Mouse (Mus musculus): ENCODE results near the gene Ehbp1l1. TPM values are rescaled to one million over a fixed set of nuclear protein-coding genes. Genes with fewer than 3 reads are reported as not detected.

Ehbp1l1 gene
- polyA plus RNA-seq, 1 experiment from 2014 or later: 12.4 TPM

DNA sequence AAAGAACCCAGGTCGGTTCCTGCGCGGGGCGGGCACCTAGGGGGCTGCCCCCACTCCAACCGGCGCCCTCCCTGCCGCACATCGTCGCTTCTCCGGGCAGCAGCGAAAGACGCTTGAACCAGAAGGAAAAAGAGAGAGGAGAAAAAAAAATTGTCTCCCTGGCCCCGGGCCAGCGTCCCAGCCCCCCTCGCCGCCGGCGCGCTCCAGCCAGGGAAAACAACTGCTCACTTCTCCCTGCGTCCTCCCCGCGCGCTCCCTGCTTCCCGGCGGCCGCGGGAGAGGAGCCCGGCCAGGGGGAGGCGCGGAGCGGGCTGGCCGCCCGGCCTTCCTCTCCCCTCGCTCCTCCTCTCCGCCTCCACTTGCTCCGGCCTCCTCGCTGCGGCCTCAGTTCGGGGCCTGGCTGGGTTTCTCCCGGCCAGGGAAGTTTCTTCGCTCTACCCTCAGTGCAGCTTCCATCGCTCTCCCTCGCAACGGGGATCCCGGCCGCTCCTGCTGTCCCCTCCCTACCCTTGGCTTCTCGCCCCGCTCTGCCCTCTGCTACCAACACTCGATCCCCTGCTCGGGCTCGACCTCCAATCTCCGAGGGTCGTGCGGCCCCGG is 15.6 kb upstream of the Ehbp1l1 start:
- H3K4me3 ChIP-seq (replicated peaks; ENCODE audit: low read depth, low read length): peak overlapping the region; percentile 51
- peaks cover 25% of the 10 kb centered on the region; the same call in 1 of the 2 replicates for H3K27me3 ChIP-seq (ENCODE audit: control insufficient read depth, insufficient read depth, low read length)
- H3K36me3 ChIP-seq (ENCODE audit: control insufficient read depth, insufficient read depth, low read length): no peaks in the 10 kb centered on the region
- H3K9me3 ChIP-seq (ENCODE audit: control insufficient read depth, low read length): no peaks in the 10 kb centered on the region
- DNase-seq: peak; percentile 82
- peak overlapping the region; percentile 68 for H3K27ac ChIP-seq (replicated peaks; ENCODE audit: low read depth, low read length)
- ATAC-seq (ENCODE audit: low FRiP score, low TSS enrichment): peak; percentile 72
- peaks cover 36% of the 10 kb centered on the region for H3K4me1 ChIP-seq (ENCODE audit: control insufficient read depth, insufficient read depth, low read length)
- H3K4me2 ChIP-seq (ENCODE audit: low read length): peak overlapping the region; percentile 94
- WGBS: 2% methylated on average over 53 of the region's 55 CpGs
- H3K9ac ChIP-seq (replicated peaks; ENCODE audit: low read length): peak overlapping the region; percentile 75

GRCm38 (mm10) chr19:5740320-5741317 is 14.5 kb upstream of the Ehbp1l1 start, which contains the start of gene Ltbp3:
Gene Ltbp3 (plus strand): TSS chr19:5740904.
- WGBS: 17% methylated on average over 13 of the region's 14 CpGs
- ATAC-seq (ENCODE audit: low FRiP score, low TSS enrichment): peak; percentile 60
- no peaks in the 10 kb centered on the region for H3K9me3 ChIP-seq (ENCODE audit: control insufficient read depth, low read length)
- H3K9ac ChIP-seq (replicated peaks; ENCODE audit: low read length): peak within 1 kb of the TSS; percentile 75
- peaks cover 22% of the 10 kb centered on the region; the same call in 1 of the 2 replicates for H3K27me3 ChIP-seq (ENCODE audit: control insufficient read depth, insufficient read depth, low read length)
- peak within 1 kb of the TSS; percentile 68 for H3K27ac ChIP-seq (replicated peaks; ENCODE audit: low read depth, low read length)
- peak within 1 kb of the TSS; percentile 51 for H3K4me3 ChIP-seq (replicated peaks; ENCODE audit: low read depth, low read length)
- no peaks in the 10 kb centered on the region for H3K36me3 ChIP-seq (ENCODE audit: control insufficient read depth, insufficient read depth, low read length)
- peaks cover 25% of the 10 kb centered on the region for H3K4me1 ChIP-seq (ENCODE audit: control insufficient read depth, insufficient read depth, low read length)
- H3K4me2 ChIP-seq (ENCODE audit: low read length): peak within 1 kb of the TSS; percentile 94
- peak; percentile 68 for DNase-seq

DNA sequence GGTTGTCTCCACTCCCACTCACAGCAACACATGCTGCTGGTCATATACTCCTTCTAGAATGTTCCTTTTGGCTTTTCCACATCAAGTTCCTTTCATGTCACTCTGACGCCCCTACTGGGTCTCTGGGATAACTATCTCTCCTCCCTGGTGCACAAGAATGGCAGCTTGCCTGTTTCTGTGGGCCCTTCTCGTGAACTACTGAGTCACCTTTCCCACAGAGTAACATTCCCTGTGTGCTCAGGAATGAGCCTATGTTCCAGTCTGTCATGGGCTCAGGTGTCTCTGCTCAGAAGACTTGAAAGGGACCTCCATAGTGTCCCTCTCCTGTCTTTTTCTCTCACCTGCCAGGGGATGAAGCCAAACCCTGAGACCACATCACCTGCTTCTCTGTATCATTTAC is 13.3 kb upstream of the Ehbp1l1 start:
- Histone ChIP-seq H3K36me3 (ENCODE audit: control insufficient read depth, insufficient read depth, low read length) (no peaks in the 10 kb centered on the region), H3K27me3 (ENCODE audit: control insufficient read depth, insufficient read depth, low read length) (peaks cover 10% of the 10 kb centered on the region; the same call in 1 of the 2 replicates)
- WGBS: 53% methylated on average over 2 of the region's 2 CpGs

DNA sequence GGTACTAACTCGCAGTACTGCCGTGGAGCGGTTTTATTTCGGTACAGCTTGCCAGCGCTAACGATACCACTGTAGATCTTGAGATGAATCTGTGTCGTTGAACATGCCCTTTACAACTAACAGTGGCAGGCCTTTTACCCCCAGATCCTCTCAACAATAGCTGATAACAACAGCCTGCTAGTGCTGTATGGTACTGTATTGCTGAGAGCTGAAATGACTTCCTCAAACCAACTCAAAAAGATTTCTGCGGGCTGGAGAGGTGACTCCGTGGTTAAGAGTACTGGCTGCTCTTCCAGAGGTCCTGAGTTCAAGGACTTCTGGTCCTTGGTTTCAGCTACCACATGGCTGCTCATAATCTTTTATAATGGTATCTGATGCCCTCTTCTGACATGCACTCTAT is 8.2 kb upstream of the Ehbp1l1 start:
- H3K9me3 ChIP-seq (ENCODE audit: control insufficient read depth, low read length): no peaks in the 10 kb centered on the region
- H3K36me3 ChIP-seq (ENCODE audit: control insufficient read depth, insufficient read depth, low read length): no peaks in the 10 kb centered on the region
- WGBS: 81% methylated on average over 9 of the region's 9 CpGs
- H3K4me1 ChIP-seq (ENCODE audit: control insufficient read depth, insufficient read depth, low read length): peaks cover 17% of the 10 kb centered on the region
- no peak for DNase-seq
- no peak overlapping the region for H3K9ac ChIP-seq (replicated peaks; ENCODE audit: low read length)
- no peak overlapping the region for H3K4me3 ChIP-seq (replicated peaks; ENCODE audit: low read depth, low read length)
- no peak overlapping the region for H3K27ac ChIP-seq (replicated peaks; ENCODE audit: low read depth, low read length)
- no peak for ATAC-seq (ENCODE audit: low FRiP score, low TSS enrichment)
- no peak overlapping the region for H3K4me2 ChIP-seq (ENCODE audit: low read length)
- no peaks in the 10 kb centered on the region for H3K27me3 ChIP-seq (ENCODE audit: control insufficient read depth, insufficient read depth, low read length)

More for the DNA sequence above, 13.3 kb upstream of the Ehbp1l1 start:
- Histone ChIP-seq H3K4me3 (replicated peaks; ENCODE audit: low read depth, low read length) (no peak overlapping the region), H3K27ac (replicated peaks; ENCODE audit: low read depth, low read length) (no peak overlapping the region), H3K4me2 (ENCODE audit: low read length) (no peak overlapping the region), H3K9ac (replicated peaks; ENCODE audit: low read length) (no peak overlapping the region), H3K9me3 (ENCODE audit: control insufficient read depth, low read length) (no peaks in the 10 kb centered on the region), H3K4me1 (ENCODE audit: control insufficient read depth, insufficient read depth, low read length) (peaks cover 21% of the 10 kb centered on the region)
- ATAC-seq (ENCODE audit: low FRiP score, low TSS enrichment) (no peak), DNase-seq (no peak)

GRCm38 (mm10) chr19:5731264-5731978 is 5.3 kb upstream of the Ehbp1l1 start:
- Histone ChIP-seq H3K9me3 (ENCODE audit: control insufficient read depth, low read length) (no peaks in the 10 kb centered on the region), H3K4me3 (replicated peaks; ENCODE audit: low read depth, low read length) (peak overlapping the region; percentile 99), H3K36me3 (ENCODE audit: control insufficient read depth, insufficient read depth, low read length) (peaks cover 5% of the 10 kb centered on the region), H3K4me2 (ENCODE audit: low read length) (peak overlapping the region; percentile 99), H3K27me3 (ENCODE audit: control insufficient read depth, insufficient read depth, low read length) (no peaks in the 10 kb centered on the region), H3K9ac (replicated peaks; ENCODE audit: low read length) (peak overlapping the region; percentile 72), H3K27ac (replicated peaks; ENCODE audit: low read depth, low read length) (peak overlapping the region; percentile 63), H3K4me1 (ENCODE audit: control insufficient read depth, insufficient read depth, low read length) (peaks cover 37% of the 10 kb centered on the region)
- ATAC-seq (ENCODE audit: low FRiP score, low TSS enrichment) (peak; percentile 85), DNase-seq (peak; percentile 98)
- under 1% methylated on average over 47 of the region's 47 CpGs for WGBS

DNA sequence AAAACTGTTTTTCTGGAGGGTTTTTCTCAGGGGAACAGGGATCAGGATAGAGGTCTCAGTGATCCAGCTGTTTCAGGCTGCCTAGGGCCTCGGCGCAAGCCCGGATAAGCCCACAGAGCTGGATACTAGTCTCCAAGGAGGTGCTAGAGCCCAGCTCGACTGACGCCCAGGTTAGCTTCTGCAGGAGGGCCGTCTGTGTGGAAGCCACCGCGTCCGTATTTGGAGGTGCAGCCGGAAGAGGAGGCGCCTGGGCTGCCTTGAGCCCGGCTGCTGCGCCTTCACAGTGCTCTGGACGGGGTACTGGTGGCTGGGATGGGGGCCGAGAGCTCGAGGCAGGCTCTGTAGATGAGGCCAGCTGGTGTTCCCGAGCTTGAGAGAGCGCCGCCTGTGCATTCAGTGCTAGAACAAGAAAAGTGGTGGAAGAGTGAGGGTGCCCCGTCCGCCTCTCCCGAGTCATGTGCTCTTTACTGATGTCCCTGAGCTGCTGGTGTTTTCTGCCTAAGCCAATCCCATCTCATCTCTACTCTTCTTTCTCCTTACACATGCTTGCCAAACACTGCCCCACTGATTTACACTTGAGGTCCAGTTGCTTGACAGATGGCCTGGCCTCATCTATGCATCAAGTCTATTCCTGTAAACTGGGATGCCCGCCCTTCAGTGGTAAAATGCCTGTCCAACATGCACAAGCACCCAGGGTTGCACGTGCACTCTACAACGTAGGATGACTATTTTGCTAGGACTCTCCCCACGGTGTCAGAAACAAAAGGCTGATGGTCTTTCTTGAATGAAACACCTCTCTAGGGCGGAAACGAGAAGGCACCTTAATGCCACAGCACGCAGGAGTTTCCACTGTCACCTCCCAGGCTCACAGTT is 4.4 kb upstream of the Ehbp1l1 start:
- ATAC-seq (ENCODE audit: low FRiP score, low TSS enrichment) (no peak), DNase-seq (no peak)
- Histone ChIP-seq H3K9ac (replicated peaks; ENCODE audit: low read length) (peak overlapping the region; percentile 72), H3K27ac (replicated peaks; ENCODE audit: low read depth, low read length) (no peak overlapping the region), H3K4me3 (replicated peaks; ENCODE audit: low read depth, low read length) (peak overlapping the region; percentile 99), H3K4me2 (ENCODE audit: low read length) (peak overlapping the region; percentile 100), H3K4me1 (ENCODE audit: control insufficient read depth, insufficient read depth, low read length) (peaks cover 46% of the 10 kb centered on the region), H3K9me3 (ENCODE audit: control insufficient read depth, low read length) (no peaks in the 10 kb centered on the region), H3K27me3 (ENCODE audit: control insufficient read depth, insufficient read depth, low read length) (no peaks in the 10 kb centered on the region), H3K36me3 (ENCODE audit: control insufficient read depth, insufficient read depth, low read length) (peaks cover 8% of the 10 kb centered on the region)
- 76% methylated on average over 29 of the region's 29 CpGs for WGBS

GRCm38 (mm10) chr19:5729444-5729815 is 3.3 kb upstream of the Ehbp1l1 start, which contains the start of gene Fam89b:
Gene Fam89b (minus strand): TSS chr19:5729653.
- peaks cover 51% of the 10 kb centered on the region for H3K4me1 ChIP-seq (ENCODE audit: control insufficient read depth, insufficient read depth, low read length)
- 1% methylated on average over 37 of the region's 37 CpGs for WGBS
- ATAC-seq (ENCODE audit: low FRiP score, low TSS enrichment): peak; percentile 84
- H3K4me3 ChIP-seq (replicated peaks; ENCODE audit: low read depth, low read length): peak within 1 kb of the TSS; percentile 99
- H3K27me3 ChIP-seq (ENCODE audit: control insufficient read depth, insufficient read depth, low read length): no peaks in the 10 kb centered on the region
- peaks cover 16% of the 10 kb centered on the region for H3K36me3 ChIP-seq (ENCODE audit: control insufficient read depth, insufficient read depth, low read length)
- H3K9ac ChIP-seq (replicated peaks; ENCODE audit: low read length): peak within 1 kb of the TSS; percentile 99
- no peaks in the 10 kb centered on the region for H3K9me3 ChIP-seq (ENCODE audit: control insufficient read depth, low read length)
- H3K4me2 ChIP-seq (ENCODE audit: low read length): peak within 1 kb of the TSS; percentile 100
- H3K27ac ChIP-seq (replicated peaks; ENCODE audit: low read depth, low read length): peak within 1 kb of the TSS; percentile 98
- peak; percentile 93 for DNase-seq

Measured in midbrain, embryonic 14.5 days (tissue).